ENCODE assay signal across 8 mouse cellular contexts in genomic region chr2:102900230-102900721, GRCm38 (mm10). TPM values are rescaled to one million over a fixed set of nuclear protein-coding genes. Genes with fewer than 3 reads are reported as not detected.
DNase-seq lines count a peak whose midpoint lies in the region; ATAC-seq and TF ChIP-seq lines count a peak whose summit lies in the region.

No protein-coding gene starts in this region.

- no peaks in the 10 kb centered on the region; the same call in 1 of the 2 replicates for H3K27me3 ChIP-seq in forebrain, embryonic 11.5 days (ENCODE audit: control insufficient read depth, insufficient read depth, low read length)
- H3K27me3 ChIP-seq in forebrain, embryonic 16.5 days (replicated peaks; ENCODE audit: control insufficient read depth, insufficient read depth, low read length) = peaks cover 2% of the 10 kb centered on the region; the same call in 1 of the 2 replicates
- no peaks in the 10 kb centered on the region for H3K27me3 ChIP-seq in spleen, adult 2 months (ENCODE audit: control insufficient read depth, insufficient read depth, low read length)
- H3K27me3 ChIP-seq in intestine, postnatal 0 days (replicated peaks; ENCODE audit: control insufficient read depth, insufficient read depth, low read length) = no peaks in the 10 kb centered on the region
- no peaks in the 10 kb centered on the region for H3K27me3 ChIP-seq in stomach, embryonic 15.5 days (replicated peaks)

- H3K9me3 ChIP-seq in forebrain, embryonic 11.5 days (ENCODE audit: control insufficient read depth, low read length) = no peaks in the 10 kb centered on the region
- H3K9me3 ChIP-seq in forebrain, embryonic 16.5 days (ENCODE audit: control insufficient read depth, low read length) = no peaks in the 10 kb centered on the region
- H3K9me3 ChIP-seq in intestine, postnatal 0 days (ENCODE audit: control insufficient read depth) = no peaks in the 10 kb centered on the region
- H3K9me3 ChIP-seq in stomach, embryonic 15.5 days = no peaks in the 10 kb centered on the region

- 59% methylated on average over 7 of the region's 7 CpGs for WGBS in forebrain, embryonic 11.5 days
- 60% methylated on average over 7 of the region's 7 CpGs for WGBS in forebrain, embryonic 16.5 days
- 9% methylated on average over 7 of the region's 7 CpGs for WGBS in spleen, adult 2 months
- WGBS in intestine, postnatal 0 days = 40% methylated on average over 7 of the region's 7 CpGs
- 53% methylated on average over 7 of the region's 7 CpGs for WGBS in stomach, embryonic 15.5 days

- no peaks in the 10 kb centered on the region for H3K36me3 ChIP-seq in forebrain, embryonic 11.5 days (ENCODE audit: control insufficient read depth, insufficient read depth, low read length)
- H3K36me3 ChIP-seq in forebrain, embryonic 16.5 days (ENCODE audit: control insufficient read depth, insufficient read depth) = no peaks in the 10 kb centered on the region
- no peaks in the 10 kb centered on the region for H3K36me3 ChIP-seq in spleen, adult 2 months (ENCODE audit: control insufficient read depth, insufficient read depth, low read length)
- no peaks in the 10 kb centered on the region for H3K36me3 ChIP-seq in intestine, postnatal 0 days (ENCODE audit: control insufficient read depth, insufficient read depth)
- no peaks in the 10 kb centered on the region for H3K36me3 ChIP-seq in stomach, embryonic 15.5 days

- ATAC-seq in forebrain, embryonic 11.5 days (replicated peaks; ENCODE audit: low FRiP score) = no peak
- ATAC-seq in forebrain, embryonic 16.5 days = no peak
- no peak for ATAC-seq in intestine, postnatal 0 days
- no peak for ATAC-seq in stomach, embryonic 15.5 days (ENCODE audit: insufficient read depth, low FRiP score, low read depth)

- H3K9ac ChIP-seq in forebrain, embryonic 11.5 days (ENCODE audit: low read length) = no peak overlapping the region
- no peak overlapping the region for H3K9ac ChIP-seq in forebrain, embryonic 16.5 days (replicated peaks; ENCODE audit: low read depth, low read length)
- 0 out of 2 replicates have a peak overlapping the region, but pooled peaks have one; percentile 48 for H3K9ac ChIP-seq in intestine, postnatal 0 days (ENCODE audit: low read depth, low read length)
- peak overlapping the region; percentile 53; the same call in 1 of the 2 replicates for H3K9ac ChIP-seq in stomach, embryonic 15.5 days

- H3K4me2 ChIP-seq in forebrain, embryonic 11.5 days (ENCODE audit: low read depth, low read length, severe bottlenecking) = peak overlapping the region; percentile 5; the same call in 1 of the 2 replicates
- no peak overlapping the region for H3K4me2 ChIP-seq in forebrain, embryonic 16.5 days (ENCODE audit: low read length)
- peak overlapping the region; percentile 85 for H3K4me2 ChIP-seq in intestine, postnatal 0 days (replicated peaks; ENCODE audit: low read depth)
- H3K4me2 ChIP-seq in stomach, embryonic 15.5 days = peak overlapping the region; percentile 85

- no peak overlapping the region for H3K27ac ChIP-seq in forebrain, embryonic 11.5 days (ENCODE audit: low read depth, low read length)
- no peak overlapping the region for H3K27ac ChIP-seq in forebrain, embryonic 16.5 days (ENCODE audit: low read length)
- H3K27ac ChIP-seq in spleen, adult 2 months (ENCODE audit: insufficient read depth, low read length) = peak overlapping the region; percentile 69
- no peak overlapping the region for H3K27ac ChIP-seq in intestine, postnatal 0 days (ENCODE audit: low read depth, low read length)
- H3K27ac ChIP-seq in stomach, embryonic 15.5 days = no peak overlapping the region
- no peak overlapping the region for H3K27ac ChIP-seq in layer of hippocampus, adult 2 months

- no peak overlapping the region for H3K4me3 ChIP-seq in forebrain, embryonic 11.5 days (ENCODE audit: low read depth, low read length)
- H3K4me3 ChIP-seq in forebrain, embryonic 16.5 days (replicated peaks; ENCODE audit: low read length) = no peak overlapping the region
- H3K4me3 ChIP-seq in spleen, adult 2 months (ENCODE audit: extremely low read depth, insufficient read depth, insufficient read length) = peak overlapping the region; percentile 77
- peak overlapping the region; percentile 54 for H3K4me3 ChIP-seq in intestine, postnatal 0 days (ENCODE audit: low read depth, low read length)
- H3K4me3 ChIP-seq in stomach, embryonic 15.5 days (replicated peaks) = peak overlapping the region; percentile 57
- no peak overlapping the region for H3K4me3 ChIP-seq in layer of hippocampus, adult 2 months

- TF ChIP-seq CTCF in spleen, adult 2 months (IDR thresholded peaks at IDR 0.05; ENCODE audit: extremely low read depth, insufficient read depth, insufficient read length, insufficient replicate concordance) = no peak
- TF ChIP-seq CTCF in intestine, postnatal 0 days (IDR thresholded peaks at IDR 0.05; ENCODE audit: low read depth) = no peak
- no peak for TF ChIP-seq CTCF in layer of hippocampus, adult 2 months (conservative IDR thresholded peaks at IDR 0.05)

- DNase-seq in forebrain, embryonic 11.5 days (ENCODE audit: low spot score) = peak; percentile 27
- DNase-seq in spleen, adult 2 months (ENCODE audit: low read depth in 1 of 2, low spot score in 2 of 2) = no peak
- no peak for DNase-seq in spleen, postnatal 14 days (ENCODE audit: low spot score in 2 of 2)
- DNase-seq in urinary bladder, postnatal 25 days (ENCODE audit: low spot score) = no peak
- DNase-seq in layer of hippocampus, adult 2 months (ENCODE audit: low spot score in 2 of 2) = no peak

- no peak for TF ChIP-seq POLR2A in spleen, adult 2 months (IDR thresholded peaks at IDR 0.05; ENCODE audit: low read depth, low read length)

- no peaks in the 10 kb centered on the region for H3K4me1 ChIP-seq in forebrain, embryonic 11.5 days (replicated peaks; ENCODE audit: control insufficient read depth, insufficient read depth, low read length)
- H3K4me1 ChIP-seq in forebrain, embryonic 16.5 days (replicated peaks; ENCODE audit: control insufficient read depth, insufficient read depth, low read length) = peaks cover 9% of the 10 kb centered on the region
- H3K4me1 ChIP-seq in spleen, adult 2 months (ENCODE audit: control insufficient read depth, insufficient read depth, insufficient read length) = peaks cover 13% of the 10 kb centered on the region
- H3K4me1 ChIP-seq in intestine, postnatal 0 days (replicated peaks; ENCODE audit: control insufficient read depth, insufficient read depth, low read length) = no peaks in the 10 kb centered on the region
- H3K4me1 ChIP-seq in stomach, embryonic 15.5 days = 0 out of 2 replicates have a peak, but pooled peaks cover 3% of the 10 kb centered on the region

RNA-seq across cellular contexts. Expression of gene Cd44, which starts 1.2 kb away (rescaled TPM):
- 2.0 and 2.4 TPM in 2 replicates for polyA plus RNA-seq in forebrain, embryonic 11.5 days (2014; fragmentation: Nextera tagmentation; extraction: Ambion mirVana)
- 1.3 and 2.0 TPM in 2 replicates for polyA plus RNA-seq in forebrain, embryonic 16.5 days (2015; fragmentation: Nextera tagmentation; extraction: Ambion mirVana)
- 35.3 TPM in 2 replicates for polyA plus RNA-seq in spleen, adult 2 months (2012; rRNA removed)
- polyA plus RNA-seq in intestine, postnatal 0 days (2015; fragmentation: Nextera tagmentation; extraction: Ambion mirVana) = 9.6 and 10.6 TPM in 2 replicates
- 15.9 and 19.4 TPM in 2 replicates for polyA plus RNA-seq in stomach, embryonic 15.5 days (2015; fragmentation: Nextera tagmentation; extraction: Ambion mirVana)
- total RNA-seq in layer of hippocampus, adult 2 months (2021) = 1 to 10 TPM; 3.1 to 3.2 TPM

Comparison
In these comparisons a context has a peak if more than half of its experiments do, and no peak if none do; other contexts are left out.
1. H3K4me3 ChIP-seq: peak in spleen, adult 2 months (single experiment), intestine, postnatal 0 days (single experiment) and stomach, embryonic 15.5 days (single experiment); none in forebrain, embryonic 11.5 days (single experiment), forebrain, embryonic 16.5 days (single experiment) and layer of hippocampus, adult 2 months (single experiment).
2. H3K9ac ChIP-seq: peak in intestine, postnatal 0 days (single experiment) and stomach, embryonic 15.5 days (single experiment); none in forebrain, embryonic 11.5 days (single experiment) and forebrain, embryonic 16.5 days (single experiment).